Mouse (Mus musculus) thymus, postnatal 14 days (tissue): Measurements from ENCODE around the gene Calhm3.

Experiments used
- DNase-seq: peaks from one replicate; pipeline ENCODE4 v3.0.0; 2021

Gene Calhm3

GRCm38 (mm10) chr19:47104641-47105271, 52.8 kb downstream of the Calhm3 start:
- DNase-seq = no peak
